Mouse (Mus musculus) lung, postnatal 0 days (tissue): ENCODE data around the gene Gm45902.

Experiments
- CTCF ChIP-seq: IDR thresholded peaks from 2 replicates; pipeline ENCODE4 v1.5.1; 2016; ENCODE audit warnings: antibody characterized with exemption, mild to moderate bottlenecking
- EP300 ChIP-seq: IDR thresholded peaks from 2 replicates; pipeline ENCODE4 v1.6.1; 2016; ENCODE audit warnings: antibody characterized with exemption, mild to moderate bottlenecking, control low read depth

DNA sequence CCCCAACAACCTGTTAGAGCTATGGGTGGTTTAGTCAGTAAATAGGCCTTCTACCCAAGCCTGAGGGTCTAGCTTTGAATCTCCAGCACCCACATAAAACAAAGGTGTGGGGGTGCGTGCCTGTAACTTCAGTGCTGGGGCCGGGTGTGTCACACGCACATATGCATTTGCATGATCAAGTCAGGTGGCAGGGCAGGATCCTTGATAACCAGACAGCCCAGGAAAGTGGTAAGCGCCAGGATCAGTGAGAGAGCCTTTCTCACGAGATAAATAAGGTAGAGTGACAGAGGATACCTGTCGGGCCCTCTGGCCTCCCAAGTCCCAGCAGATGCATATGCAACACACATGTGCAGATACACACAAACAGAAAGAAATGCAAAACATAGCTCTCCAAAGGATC is 13.0 kb downstream of the Gm45902 start:
- TF ChIP-seq CTCF (no peak), EP300 (no peak)
